Mouse (Mus musculus) embryonic fibroblast, embryonic 13.5 days (primary cell): ENCODE measurements around the gene Atp8a1. TPM values are rescaled to one million over a fixed set of nuclear protein-coding genes. Genes with fewer than 3 reads are reported as not detected.

Experiments
- H3K27ac ChIP-seq: 2 replicates; pipeline ENCODE4 v1.5.1; 2012; ENCODE audit warnings: low read length, control low read depth, inconsistent platforms; ENCODE audit not compliant: insufficient read depth
- H3K4me1 ChIP-seq: 2 replicates; pipeline ENCODE4 v1.6.1; 2011; ENCODE audit warnings: low read length; ENCODE audit not compliant: control insufficient read depth, insufficient read depth
- H3K4me3 ChIP-seq: 2 replicates; pipeline ENCODE4 v1.5.1; 2011; ENCODE audit warnings: mild to moderate bottlenecking, control low read depth, low read length; ENCODE audit not compliant: insufficient read depth
- CTCF ChIP-seq: IDR thresholded peaks from 2 replicates; pipeline ENCODE4 v1.5.1; 2011; ENCODE audit warnings: mild to moderate bottlenecking, control low read depth, low read length, moderate library complexity, borderline replicate concordance; ENCODE audit not compliant: insufficient read depth
- POLR2A ChIP-seq: IDR thresholded peaks from 2 replicates; pipeline ENCODE4 v1.6.1; 2011; ENCODE audit warnings: low read depth, mild to moderate bottlenecking, control low read depth, low read length, moderate library complexity
- polyA plus RNA-seq: library from polyadenylated mRNA; stranded (reverse); fragments of >200 nt; gene quantifications from 2 replicates; pipeline ENCODE4 v1.2.4, GENCODE M21; 2011; ENCODE audit warnings: low read depth; ENCODE audit not compliant: missing spikeins, insufficient read length

The Atp8a1 gene
- polyA plus RNA-seq, 1 experiment, result 7.0 TPM

- no peak overlapping the region for H3K27ac ChIP-seq
- no peak overlapping the region for H3K4me3 ChIP-seq
- no peak for TF ChIP-seq CTCF
- TF ChIP-seq POLR2A, result no peak
- H3K4me1 ChIP-seq, result no peaks in the 10 kb centered on the region
Observed at GRCm38 (mm10) chr5:67628180-67628940, 218.9 kb downstream of the Atp8a1 start.

- TF ChIP-seq POLR2A (no peak), CTCF (no peak)
Observed at GRCm38 (mm10) chr5:67621230-67621629, 226.0 kb downstream of the Atp8a1 start.

GRCm38 (mm10) chr5:67609520-67609837, 237.8 kb downstream of the Atp8a1 start:
- TF ChIP-seq CTCF, result no peak
- TF ChIP-seq POLR2A, result no peak
- H3K4me3 ChIP-seq, result no peak overlapping the region
- H3K4me1 ChIP-seq, result no peaks in the 10 kb centered on the region
- no peak overlapping the region for H3K27ac ChIP-seq

More at GRCm38 (mm10) chr5:67621230-67621629, 226.0 kb downstream of the Atp8a1 start:
- no peaks in the 10 kb centered on the region for H3K4me1 ChIP-seq
- H3K4me3 ChIP-seq, result no peak overlapping the region
- H3K27ac ChIP-seq, result no peak overlapping the region

GRCm38 (mm10) chr5:67608674-67609519, 238.3 kb downstream of the Atp8a1 start:
- no peak overlapping the region for H3K27ac ChIP-seq
- H3K4me1 ChIP-seq, result no peaks in the 10 kb centered on the region
- no peak overlapping the region for H3K4me3 ChIP-seq
- no peak for TF ChIP-seq CTCF
- no peak for TF ChIP-seq POLR2A

GRCm38 (mm10) chr5:67607804-67608673, 239.2 kb downstream of the Atp8a1 start, which contains the start of gene Shisa3:
Gene Shisa3, plus strand, starts transcription at chr5:67607882.
- H3K4me3 ChIP-seq, result peak within 1 kb of the TSS; percentile 37
- TF ChIP-seq CTCF (no peak), POLR2A (no peak)
- H3K27ac ChIP-seq, result no peak within 1 kb of the TSS
- H3K4me1 ChIP-seq, result no peaks in the 10 kb centered on the region

- H3K4me3 ChIP-seq, result peak overlapping the region; percentile 37
- TF ChIP-seq CTCF (no peak), POLR2A (no peak)
- H3K4me1 ChIP-seq, result no peaks in the 10 kb centered on the region
- no peak overlapping the region for H3K27ac ChIP-seq
Observed at GRCm38 (mm10) chr5:67606916-67607803, 240.1 kb downstream of the Atp8a1 start.

- TF ChIP-seq CTCF, result no peak
- TF ChIP-seq POLR2A, result no peak
- no peak overlapping the region for H3K4me3 ChIP-seq
- H3K27ac ChIP-seq, result no peak overlapping the region
- no peaks in the 10 kb centered on the region for H3K4me1 ChIP-seq
Observed at GRCm38 (mm10) chr5:67605951-67606350, 241.3 kb downstream of the Atp8a1 start.

GRCm38 (mm10) chr5:67599935-67600334, 247.3 kb downstream of the Atp8a1 start:
- TF ChIP-seq POLR2A (no peak), CTCF (no peak)
- Histone ChIP-seq H3K4me1 (0 out of 2 replicates have a peak, but pooled peaks cover 4% of the 10 kb centered on the region), H3K4me3 (no peak overlapping the region), H3K27ac (no peak overlapping the region)
